Mouse (Mus musculus) embryonic fibroblast, embryonic 13.5 days (primary cell): ENCODE measurements around the gene Rab28. TPM values are rescaled to one million over a fixed set of nuclear protein-coding genes. Genes with fewer than 3 reads are reported as not detected.

ENCODE experiments used
- H3K27ac ChIP-seq: 2 replicates; pipeline ENCODE4 v1.5.1; 2012; ENCODE audit warnings: low read length, control low read depth, inconsistent platforms; ENCODE audit not compliant: insufficient read depth
- H3K4me1 ChIP-seq: 2 replicates; pipeline ENCODE4 v1.6.1; 2011; ENCODE audit warnings: low read length; ENCODE audit not compliant: control insufficient read depth, insufficient read depth
- H3K4me3 ChIP-seq: 2 replicates; pipeline ENCODE4 v1.5.1; 2011; ENCODE audit warnings: mild to moderate bottlenecking, control low read depth, low read length; ENCODE audit not compliant: insufficient read depth
- CTCF ChIP-seq: IDR thresholded peaks from 2 replicates; pipeline ENCODE4 v1.5.1; 2011; ENCODE audit warnings: mild to moderate bottlenecking, control low read depth, low read length, moderate library complexity, borderline replicate concordance; ENCODE audit not compliant: insufficient read depth
- POLR2A ChIP-seq: IDR thresholded peaks from 2 replicates; pipeline ENCODE4 v1.6.1; 2011; ENCODE audit warnings: low read depth, mild to moderate bottlenecking, control low read depth, low read length, moderate library complexity
- polyA plus RNA-seq: library from polyadenylated mRNA; stranded (reverse); fragments of >200 nt; gene quantifications from 2 replicates; pipeline ENCODE4 v1.2.4, GENCODE M21; 2011; ENCODE audit warnings: low read depth; ENCODE audit not compliant: missing spikeins, insufficient read length

Rab28 gene
- polyA plus RNA-seq: 39.3 and 60.7 TPM in 2 replicates

GRCm38 (mm10) chr5:41708051-41708630 lies at the start of gene Rab28:
TSS of gene Rab28 (minus strand) at chr5:41708157.
- peak within 1 kb of the TSS; percentile 79 for H3K27ac ChIP-seq
- peak within 1 kb of the TSS; percentile 80 for H3K4me3 ChIP-seq
- H3K4me1 ChIP-seq: no peaks in the 10 kb centered on the region
- no peak; the same call in 1 of the 2 replicates for TF ChIP-seq POLR2A
- TF ChIP-seq CTCF: no peak

GRCm38 (mm10) chr5:41757338-41757737 lies 49.4 kb upstream of the Rab28 start:
- Histone ChIP-seq H3K4me3 (no peak overlapping the region), H3K4me1 (no peaks in the 10 kb centered on the region), H3K27ac (no peak overlapping the region)
- TF ChIP-seq POLR2A (no peak), CTCF (no peak)

- H3K4me3 ChIP-seq: no peak overlapping the region
- TF ChIP-seq CTCF (no peak), POLR2A (no peak)
- H3K4me1 ChIP-seq: no peaks in the 10 kb centered on the region
- H3K27ac ChIP-seq: no peak overlapping the region
These were observed 48.4 kb upstream of the Rab28 start for GRCm38 (mm10) chr5:41756396-41756795.

GRCm38 (mm10) chr5:41755373-41755960 lies 47.5 kb upstream of the Rab28 start:
- Histone ChIP-seq H3K4me3 (no peak overlapping the region), H3K27ac (no peak overlapping the region), H3K4me1 (no peaks in the 10 kb centered on the region)
- TF ChIP-seq CTCF (no peak), POLR2A (no peak)

- peak overlapping the region; percentile 21; the same call in 1 of the 2 replicates for H3K4me3 ChIP-seq
- H3K4me1 ChIP-seq: no peaks in the 10 kb centered on the region
- TF ChIP-seq CTCF: no peak
- TF ChIP-seq POLR2A: no peak
- H3K27ac ChIP-seq: no peak overlapping the region
These were observed 46.9 kb upstream of the Rab28 start for GRCm38 (mm10) chr5:41754836-41755235.

- Histone ChIP-seq H3K27ac (no peak overlapping the region), H3K4me1 (no peaks in the 10 kb centered on the region), H3K4me3 (no peak overlapping the region)
- TF ChIP-seq POLR2A: no peak
- TF ChIP-seq CTCF: no peak
These were observed 46.3 kb upstream of the Rab28 start for GRCm38 (mm10) chr5:41754226-41754775.

- H3K4me1 ChIP-seq: no peaks in the 10 kb centered on the region
- H3K4me3 ChIP-seq: no peak overlapping the region
- TF ChIP-seq CTCF (no peak), POLR2A (no peak)
- H3K27ac ChIP-seq: no peak overlapping the region
These were observed 44.8 kb upstream of the Rab28 start for GRCm38 (mm10) chr5:41752721-41753120.

- Histone ChIP-seq H3K4me1 (no peaks in the 10 kb centered on the region), H3K4me3 (no peak overlapping the region), H3K27ac (no peak overlapping the region)
- no peak for TF ChIP-seq CTCF
- no peak for TF ChIP-seq POLR2A
These were observed 37.2 kb upstream of the Rab28 start for GRCm38 (mm10) chr5:41744898-41745780.

GRCm38 (mm10) chr5:41744234-41744633 lies 36.3 kb upstream of the Rab28 start:
- no peak for TF ChIP-seq POLR2A
- no peak for TF ChIP-seq CTCF
- Histone ChIP-seq H3K27ac (no peak overlapping the region), H3K4me1 (no peaks in the 10 kb centered on the region), H3K4me3 (no peak overlapping the region)

GRCm38 (mm10) chr5:41738817-41739216 lies 30.9 kb upstream of the Rab28 start:
- Histone ChIP-seq H3K27ac (no peak overlapping the region), H3K4me3 (no peak overlapping the region), H3K4me1 (no peaks in the 10 kb centered on the region)
- no peak for TF ChIP-seq CTCF
- TF ChIP-seq POLR2A: no peak
